11 mouse cellular contexts compared by ENCODE assay signal in genomic region chr1:185308908-185309307, GRCm38 (mm10). TPM values are rescaled to one million over a fixed set of nuclear protein-coding genes. Genes with fewer than 3 reads are reported as not detected.
DNase-seq lines count a peak whose midpoint lies in the region; ATAC-seq lines count a peak whose summit lies in the region.
"Had no signal": no experiment of that assay in that cellular context is flagged by ENCODE, and none has a peak within 500 bp of the region (broad histone marks: within the 10 kb centered on the region; RNA-seq: fewer than 3 reads in every experiment).

No protein-coding gene starts in this region.

- no peak overlapping the region for H3K27ac ChIP-seq in embryonic facial prominence, embryonic 14.5 days (replicated peaks; ENCODE audit: low read depth, low read length)
- H3K27ac ChIP-seq in embryonic facial prominence, embryonic 10.5 days (replicated peaks) = no peak overlapping the region
- H3K27ac ChIP-seq in intestine, embryonic 15.5 days = peak overlapping the region; percentile 89
- H3K27ac ChIP-seq: lung, embryonic 15.5 days had no signal

- 65% methylated on average over 4 of the region's 4 CpGs for WGBS in embryonic facial prominence, embryonic 14.5 days
- 82% methylated on average over 4 of the region's 4 CpGs for WGBS in embryonic facial prominence, embryonic 10.5 days
- 55% methylated on average over 4 of the region's 4 CpGs for WGBS in intestine, embryonic 15.5 days

- 0 out of 2 replicates have a peak, but pooled peaks have one; percentile 70 for ATAC-seq in embryonic facial prominence, embryonic 14.5 days (ENCODE audit: low read depth)
- peak; percentile 89 for ATAC-seq in intestine, embryonic 15.5 days
- ATAC-seq in megakaryocyte, adult 5-6 weeks (ENCODE audit: poor library complexity, severe bottlenecking) = no peak

- H3K9me3 ChIP-seq in embryonic facial prominence, embryonic 14.5 days (ENCODE audit: control insufficient read depth, low read length) = no peaks in the 10 kb centered on the region
- peaks cover 3% of the 10 kb centered on the region; the same call in 1 of the 2 replicates for H3K9me3 ChIP-seq in embryonic facial prominence, embryonic 10.5 days
- H3K9me3 ChIP-seq in intestine, embryonic 15.5 days = no peaks in the 10 kb centered on the region; the same call in 1 of the 2 replicates
- H3K9me3 ChIP-seq: lung, embryonic 15.5 days had no signal

- no peaks in the 10 kb centered on the region for H3K27me3 ChIP-seq in embryonic facial prominence, embryonic 14.5 days (replicated peaks; ENCODE audit: control insufficient read depth, insufficient read depth, low read length)
- no peaks in the 10 kb centered on the region for H3K27me3 ChIP-seq in embryonic facial prominence, embryonic 10.5 days (replicated peaks; ENCODE audit: low read depth, poor library complexity, severe bottlenecking)
- no peaks in the 10 kb centered on the region for H3K27me3 ChIP-seq in intestine, embryonic 15.5 days (replicated peaks)
- H3K27me3 ChIP-seq: lung, embryonic 15.5 days had no signal

- peak; percentile 13 for DNase-seq in embryonic facial prominence, embryonic 14.5 days (ENCODE audit: low spot score)
- DNase-seq in embryonic facial prominence, embryonic 10.5 days (ENCODE audit: low spot score) = no peak
- peak; percentile 32 for DNase-seq in ovary, adult 18-20 months (ENCODE audit: low spot score)
- DNase-seq in ovary, postnatal 14 days (ENCODE audit: low spot score) = no peak
- DNase-seq in testis, postnatal 14 days (ENCODE audit: low spot score) = peak; percentile 47
- DNase-seq in layer of hippocampus, postnatal 36 days = no peak
- DNase-seq: kidney, adult 9 months; retina, postnatal 1 day had no signal

- no peak overlapping the region for H3K9ac ChIP-seq in embryonic facial prominence, embryonic 14.5 days (ENCODE audit: low read depth, low read length)
- H3K9ac ChIP-seq in intestine, embryonic 15.5 days = no peak overlapping the region
- H3K9ac ChIP-seq: lung, embryonic 15.5 days had no signal

- H3K4me3 ChIP-seq in embryonic facial prominence, embryonic 14.5 days (ENCODE audit: low read depth, low read length) = no peak overlapping the region
- H3K4me3 ChIP-seq in embryonic facial prominence, embryonic 10.5 days = no peak overlapping the region
- H3K4me3 ChIP-seq in intestine, embryonic 15.5 days (replicated peaks) = no peak overlapping the region
- H3K4me3 ChIP-seq: lung, embryonic 15.5 days had no signal

- H3K4me1 ChIP-seq in embryonic facial prominence, embryonic 14.5 days (ENCODE audit: control insufficient read depth, insufficient read depth, low read length) = no peaks in the 10 kb centered on the region
- H3K4me1 ChIP-seq in embryonic facial prominence, embryonic 10.5 days = no peaks in the 10 kb centered on the region
- H3K4me1 ChIP-seq in intestine, embryonic 15.5 days (replicated peaks) = no peaks in the 10 kb centered on the region; the same call in 1 of the 2 replicates

- H3K4me2 ChIP-seq in embryonic facial prominence, embryonic 14.5 days (ENCODE audit: low read depth, low read length) = no peak overlapping the region
- H3K4me2 ChIP-seq in intestine, embryonic 15.5 days (replicated peaks) = peak overlapping the region; percentile 33; the same call in 1 of the 2 replicates
- H3K4me2 ChIP-seq: lung, embryonic 15.5 days had no signal

- peaks cover 56% of the 10 kb centered on the region for H3K36me3 ChIP-seq in embryonic facial prominence, embryonic 14.5 days (ENCODE audit: control insufficient read depth, insufficient read depth, low read length)
- peaks cover 58% of the 10 kb centered on the region for H3K36me3 ChIP-seq in embryonic facial prominence, embryonic 10.5 days (replicated peaks)
- H3K36me3 ChIP-seq in intestine, embryonic 15.5 days = peaks cover 15% of the 10 kb centered on the region

RNA-seq across cellular contexts. Expression of gene Iars2, which starts 20.3 kb away (rescaled TPM):
- 27.9 and 29.0 TPM in 2 replicates for polyA plus RNA-seq in embryonic facial prominence, embryonic 14.5 days (2014; fragmentation: Nextera tagmentation; extraction: Ambion mirVana)
- 25.0 and 26.9 TPM in 2 replicates for polyA plus RNA-seq in embryonic facial prominence, embryonic 10.5 days (2016; fragmentation: Nextera tagmentation; extraction: Ambion mirVana)
- polyA plus RNA-seq in intestine, embryonic 15.5 days (2015; fragmentation: Nextera tagmentation; extraction: Ambion mirVana) = 61.9 and 66.9 TPM in 2 replicates
- total RNA-seq in megakaryocyte, adult 5-6 weeks (2015) = 20.7 and 23.0 TPM in 2 replicates
- total RNA-seq in megakaryocyte, adult 5-6 weeks (2017) = 26.4 and 27.6 TPM in 2 replicates
- total RNA-seq in layer of hippocampus, postnatal 36 days (2021) = 10 to 100 TPM; 31.7 to 31.9 TPM

RNA-seq across cellular contexts. Expression of gene Bpnt1, which starts 23.0 kb away (rescaled TPM):
- 12.4 and 16.0 TPM in 2 replicates for polyA plus RNA-seq in embryonic facial prominence, embryonic 14.5 days (2014; fragmentation: Nextera tagmentation; extraction: Ambion mirVana)
- 32.1 and 36.1 TPM in 2 replicates for polyA plus RNA-seq in embryonic facial prominence, embryonic 10.5 days (2016; fragmentation: Nextera tagmentation; extraction: Ambion mirVana)
- polyA plus RNA-seq in intestine, embryonic 15.5 days (2015; fragmentation: Nextera tagmentation; extraction: Ambion mirVana) = 210 and 233 TPM in 2 replicates
- total RNA-seq in megakaryocyte, adult 5-6 weeks (2015) = 8.4 and 9.8 TPM in 2 replicates
- 19.4 and 29.0 TPM in 2 replicates for total RNA-seq in megakaryocyte, adult 5-6 weeks (2017)
- 10 to 100 TPM; 74.8 to 76.2 TPM for total RNA-seq in layer of hippocampus, postnatal 36 days (2021)

RNA-seq across cellular contexts. Expression of gene Eprs, which starts 53.9 kb away (rescaled TPM):
- 146 and 166 TPM in 2 replicates for polyA plus RNA-seq in embryonic facial prominence, embryonic 14.5 days (2014; fragmentation: Nextera tagmentation; extraction: Ambion mirVana)
- polyA plus RNA-seq in embryonic facial prominence, embryonic 10.5 days (2016; fragmentation: Nextera tagmentation; extraction: Ambion mirVana) = 153 TPM in 2 replicates
- 161 and 164 TPM in 2 replicates for polyA plus RNA-seq in intestine, embryonic 15.5 days (2015; fragmentation: Nextera tagmentation; extraction: Ambion mirVana)
- total RNA-seq in megakaryocyte, adult 5-6 weeks (2015) = 31.7 and 33.6 TPM in 2 replicates
- total RNA-seq in megakaryocyte, adult 5-6 weeks (2017) = 68.0 and 69.3 TPM in 2 replicates
- total RNA-seq in layer of hippocampus, postnatal 36 days (2021) = 10 to 100 TPM; 69.1 to 70.7 TPM

Comparison
In these comparisons a context has a peak if more than half of its experiments do, and no peak if none do; other contexts are left out.
1. DNase-seq: peak in embryonic facial prominence, embryonic 14.5 days (single experiment), ovary, adult 18-20 months (single experiment) and testis, postnatal 14 days (single experiment); none in embryonic facial prominence, embryonic 10.5 days (single experiment), ovary, postnatal 14 days (single experiment) and layer of hippocampus, postnatal 36 days (0 of 2).